ENCODE assay signal across 11 mouse cellular contexts in the genomic region with DNA sequence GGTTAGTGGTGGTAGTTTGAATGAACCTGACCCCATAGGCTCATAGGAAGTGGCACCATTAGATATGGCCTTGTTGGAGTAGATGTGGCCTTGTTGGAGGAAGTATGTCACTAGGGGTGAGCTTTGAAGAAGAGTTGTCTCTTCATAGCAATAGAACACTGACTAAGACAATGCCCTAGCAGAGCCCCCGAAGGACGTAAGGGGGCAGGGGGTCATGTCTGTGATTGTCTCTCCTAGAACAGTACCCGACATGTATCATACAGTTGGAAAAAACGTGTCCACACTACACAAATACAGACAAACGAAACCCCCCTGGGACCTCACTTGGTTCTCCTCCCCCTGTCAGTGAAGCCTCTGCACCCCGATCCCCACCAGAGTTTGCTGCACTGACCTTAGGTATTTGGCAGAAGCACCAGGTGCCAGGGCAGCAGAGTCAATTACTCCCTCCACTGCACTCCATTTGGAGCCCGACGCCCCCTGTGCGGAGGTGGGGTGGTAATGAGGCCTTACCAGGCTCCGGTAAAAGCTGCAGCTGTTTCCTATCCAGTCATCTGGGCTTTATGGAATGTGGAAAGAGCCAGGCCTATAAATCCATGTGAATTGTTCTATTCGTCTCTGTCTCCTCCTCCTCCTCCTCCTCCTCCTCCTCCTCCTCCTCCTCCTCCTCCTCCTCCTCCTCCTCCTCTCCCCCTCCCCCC. TPM values are rescaled to one million over a fixed set of nuclear protein-coding genes. Genes with fewer than 3 reads are reported as not detected.
DNase-seq lines count a peak whose midpoint lies in the region; ATAC-seq and TF ChIP-seq lines count a peak whose summit lies in the region.
"Had no signal": no experiment of that assay in that cellular context is flagged by ENCODE, and none has a peak within 500 bp of the region (broad histone marks: within the 10 kb centered on the region; RNA-seq: fewer than 3 reads in every experiment).

No protein-coding gene starts in this region.

- H3K36me3 ChIP-seq in lung, embryonic 14.5 days (ENCODE audit: insufficient read depth) = no peaks in the 10 kb centered on the region
- H3K36me3 ChIP-seq in embryonic facial prominence, embryonic 13.5 days = no peaks in the 10 kb centered on the region
- no peaks in the 10 kb centered on the region for H3K36me3 ChIP-seq in intestine, embryonic 16.5 days (ENCODE audit: control insufficient read depth, insufficient read depth, low read length)
- H3K36me3 ChIP-seq in neural tube, embryonic 11.5 days (ENCODE audit: control insufficient read depth, insufficient read depth, low read length) = no peaks in the 10 kb centered on the region

- H3K27me3 ChIP-seq in lung, embryonic 14.5 days (ENCODE audit: insufficient read depth, low read length) = no peaks in the 10 kb centered on the region
- no peaks in the 10 kb centered on the region for H3K27me3 ChIP-seq in embryonic facial prominence, embryonic 13.5 days
- H3K27me3 ChIP-seq in intestine, embryonic 16.5 days (replicated peaks; ENCODE audit: control insufficient read depth, insufficient read depth, low read length) = no peaks in the 10 kb centered on the region
- H3K27me3 ChIP-seq in neural tube, embryonic 11.5 days (ENCODE audit: control insufficient read depth, insufficient read depth, low read length) = no peaks in the 10 kb centered on the region
- H3K27me3 ChIP-seq in cerebellum, adult 2 months (ENCODE audit: control insufficient read depth, insufficient read depth, low read length) = no peaks in the 10 kb centered on the region

- 40% methylated on average over 11 of the region's 11 CpGs for WGBS in lung, embryonic 14.5 days
- 25% methylated on average over 11 of the region's 11 CpGs for WGBS in embryonic facial prominence, embryonic 13.5 days
- 47% methylated on average over 11 of the region's 11 CpGs for WGBS in intestine, embryonic 16.5 days
- 25% methylated on average over 11 of the region's 11 CpGs for WGBS in neural tube, embryonic 11.5 days
- WGBS in cerebellum, adult 2 months = 51% methylated on average over 11 of the region's 11 CpGs

- H3K4me2 ChIP-seq in lung, embryonic 14.5 days = no peak overlapping the region
- H3K4me2 ChIP-seq in embryonic facial prominence, embryonic 13.5 days = peak overlapping the region; percentile 37
- no peak overlapping the region for H3K4me2 ChIP-seq in intestine, embryonic 16.5 days (ENCODE audit: low read depth, low read length)
- H3K4me2 ChIP-seq in neural tube, embryonic 11.5 days (ENCODE audit: low read depth) = no peak overlapping the region

- DNase-seq in lung, embryonic 14.5 days = no peak
- DNase-seq in lung, adult 18-20 months = no peak
- peak; percentile 69 for DNase-seq in neural tube, embryonic 11.5 days (ENCODE audit: low spot score)
- no peak for DNase-seq in Muller cell, postnatal 12 days (ENCODE audit: inconsistent ontology term)
- DNase-seq in cerebellum, adult 2 months = no peak
- DNase-seq: gastrocnemius, postnatal 25 days; heart, postnatal 14 days; thymus, postnatal 36 days had no signal

- H3K9ac ChIP-seq in lung, embryonic 14.5 days = no peak overlapping the region
- peak overlapping the region; percentile 36; the same call in 1 of the 2 replicates for H3K9ac ChIP-seq in embryonic facial prominence, embryonic 13.5 days
- H3K9ac ChIP-seq in intestine, embryonic 16.5 days (ENCODE audit: low read depth, low read length) = no peak overlapping the region
- no peak overlapping the region for H3K9ac ChIP-seq in neural tube, embryonic 11.5 days (ENCODE audit: low read length)

- no peak overlapping the region for H3K4me3 ChIP-seq in lung, embryonic 14.5 days (ENCODE audit: low read depth, low read length)
- H3K4me3 ChIP-seq in embryonic facial prominence, embryonic 13.5 days = no peak overlapping the region
- no peak overlapping the region for H3K4me3 ChIP-seq in intestine, embryonic 16.5 days (ENCODE audit: low read length)
- no peak overlapping the region for H3K4me3 ChIP-seq in neural tube, embryonic 11.5 days (ENCODE audit: low read depth, low read length)
- no peak overlapping the region for H3K4me3 ChIP-seq in cerebellum, adult 2 months (replicated peaks; ENCODE audit: insufficient read depth, low read depth, low read length)

- H3K9me3 ChIP-seq in lung, embryonic 14.5 days (ENCODE audit: low read depth, low read length) = no peaks in the 10 kb centered on the region
- H3K9me3 ChIP-seq in embryonic facial prominence, embryonic 13.5 days = 0 out of 2 replicates have a peak, but pooled peaks cover 4% of the 10 kb centered on the region
- H3K9me3 ChIP-seq in intestine, embryonic 16.5 days (ENCODE audit: control insufficient read depth, low read length) = no peaks in the 10 kb centered on the region
- H3K9me3 ChIP-seq in neural tube, embryonic 11.5 days (ENCODE audit: control insufficient read depth, low read length) = no peaks in the 10 kb centered on the region

- no peak for TF ChIP-seq CTCF in lung, embryonic 14.5 days (IDR thresholded peaks at IDR 0.05; ENCODE audit: low read depth)
- TF ChIP-seq CTCF in cerebellum, adult 2 months (IDR thresholded peaks at IDR 0.05; ENCODE audit: borderline replicate concordance, insufficient read depth, low read depth, low read length) = no peak

- H3K4me1 ChIP-seq in lung, embryonic 14.5 days (ENCODE audit: insufficient read depth) = no peaks in the 10 kb centered on the region
- peaks cover 29% of the 10 kb centered on the region for H3K4me1 ChIP-seq in embryonic facial prominence, embryonic 13.5 days
- H3K4me1 ChIP-seq in intestine, embryonic 16.5 days (ENCODE audit: control insufficient read depth, insufficient read depth, low read length) = no peaks in the 10 kb centered on the region; the same call in 1 of the 2 replicates
- peaks cover 15% of the 10 kb centered on the region for H3K4me1 ChIP-seq in neural tube, embryonic 11.5 days (ENCODE audit: control insufficient read depth, insufficient read depth, low read length)
- no peaks in the 10 kb centered on the region; the same call in 1 of the 2 replicates for H3K4me1 ChIP-seq in cerebellum, adult 2 months (ENCODE audit: control insufficient read depth, insufficient read depth, low read length)

- 0 out of 2 replicates have a peak, but pooled peaks have one; percentile 24 for ATAC-seq in lung, embryonic 14.5 days (ENCODE audit: insufficient read depth)
- ATAC-seq in embryonic facial prominence, embryonic 13.5 days (ENCODE audit: insufficient number of reproducible peaks, insufficient read depth, low FRiP score, low TSS enrichment, low read depth) = peak; percentile 44; the same call in 1 of the 2 replicates
- peak; percentile 31; the same call in 1 of the 2 replicates for ATAC-seq in intestine, embryonic 16.5 days
- peak; percentile 80 for ATAC-seq in neural tube, embryonic 11.5 days (ENCODE audit: insufficient read depth, low FRiP score, low TSS enrichment)
- ATAC-seq in CD4-positive, CD25-positive, alpha-beta regulatory T cell, adult 4 months = no peak

- no peak overlapping the region for H3K27ac ChIP-seq in lung, embryonic 14.5 days (ENCODE audit: low read depth)
- peak overlapping the region; percentile 28; the same call in 1 of the 2 replicates for H3K27ac ChIP-seq in embryonic facial prominence, embryonic 13.5 days
- no peak overlapping the region for H3K27ac ChIP-seq in intestine, embryonic 16.5 days (ENCODE audit: low read length)
- H3K27ac ChIP-seq in neural tube, embryonic 11.5 days (ENCODE audit: low read depth, low read length) = 0 out of 2 replicates have a peak overlapping the region, but pooled peaks have one; percentile 34
- no peak overlapping the region for H3K27ac ChIP-seq in cerebellum, adult 2 months (ENCODE audit: insufficient read depth, low read length)

- no peak for TF ChIP-seq POLR2A in cerebellum, adult 2 months (IDR thresholded peaks at IDR 0.05; ENCODE audit: borderline replicate concordance, insufficient read depth, low read length)

RNA-seq across cellular contexts. Expression of gene Srgap3, which starts 10.7 kb away (rescaled TPM):
- 5.0 and 5.5 TPM in 2 replicates for polyA plus RNA-seq in lung, embryonic 14.5 days (2014; fragmentation: Nextera tagmentation; extraction: Ambion mirVana)
- polyA plus RNA-seq in embryonic facial prominence, embryonic 13.5 days (2015; fragmentation: Nextera tagmentation; extraction: Ambion mirVana) = 6.5 and 7.1 TPM in 2 replicates
- polyA plus RNA-seq in intestine, embryonic 16.5 days (2015; fragmentation: Nextera tagmentation; extraction: Ambion mirVana) = 2.1 and 3.5 TPM in 2 replicates
- 37.4 and 42.0 TPM in 2 replicates for polyA plus RNA-seq in neural tube, embryonic 11.5 days (2014; fragmentation: Nextera tagmentation; extraction: Ambion mirVana)
- under 1 TPM; 0.44 to 0.67 TPM for polyA plus RNA-seq in CD4-positive, CD25-positive, alpha-beta regulatory T cell, adult 4 months (2017; shearing (Covaris generic))
- polyA plus RNA-seq in cerebellum, adult 2 months (2012; rRNA removed) = 99.2 and 101 TPM in 2 replicates

Comparison
In these comparisons a context has a peak if more than half of its experiments do, and no peak if none do; other contexts are left out.
1. H3K27ac ChIP-seq: peak in embryonic facial prominence, embryonic 13.5 days (single experiment) and neural tube, embryonic 11.5 days (single experiment); none in lung, embryonic 14.5 days (single experiment), intestine, embryonic 16.5 days (single experiment) and cerebellum, adult 2 months (single experiment).